Mouse (Mus musculus) left cerebral cortex, postnatal 36 days (tissue): ENCODE results near the gene Cyyr1. TPM values are rescaled to one million over a fixed set of nuclear protein-coding genes. Genes with fewer than 3 reads are reported as not detected.

ENCODE experiments used
- DNase-seq, 2 experiments: peaks; one replicate each; pipeline ENCODE4 v3.0.0; 2021 to 2022; ENCODE audit warnings: low spot score in 2 of 2, mixed read lengths in 1 of 2
- intact Hi-C: fragments of 180-260 bp; cut with DNase I; formaldehyde crosslinking; loops from one replicate; pipeline ENCODE4 v1.15.1; 2025
- total RNA-seq, 2 experiments: library from RNA; stranded (reverse); gene quantifications; 2 replicates each; pipeline ENCODE4 v1.2.3; 2021

Cyyr1 gene
- total RNA-seq, 2 experiments from 2014 or later = 3.8 to 5.3 TPM

- intact Hi-C loops = no loop called here
- no peak for DNase-seq
Observed at GRCm38 (mm10) chr16:85484557-85484956, 68.6 kb downstream of the Cyyr1 start.

GRCm38 (mm10) chr16:85474552-85475071 is 78.6 kb downstream of the Cyyr1 start:
- DNase-seq = no peak
- intact Hi-C loops = no loop called here

- no peak for DNase-seq
- intact Hi-C loops = no loop called here
Observed at GRCm38 (mm10) chr16:85470057-85470456, 83.1 kb downstream of the Cyyr1 start.

GRCm38 (mm10) chr16:85455043-85455442 is 98.2 kb downstream of the Cyyr1 start:
- intact Hi-C loops = no loop called here
- DNase-seq = no peak

- intact Hi-C loops = no loop called here
- no peak for DNase-seq
Observed at GRCm38 (mm10) chr16:85446306-85446705, 106.9 kb downstream of the Cyyr1 start.

GRCm38 (mm10) chr16:85445801-85446200 is 107.4 kb downstream of the Cyyr1 start:
- no peak for DNase-seq
- intact Hi-C loops = no loop called here

GRCm38 (mm10) chr16:85435427-85435826 is 117.8 kb downstream of the Cyyr1 start:
- peak; percentile 14 to 15 for DNase-seq
- intact Hi-C loops = no loop called here

GRCm38 (mm10) chr16:85429173-85429572 is 124.0 kb downstream of the Cyyr1 start:
- DNase-seq = no peak
- intact Hi-C loops = no loop called here

- intact Hi-C loops = no loop called here
- DNase-seq = no peak
Observed at GRCm38 (mm10) chr16:85422889-85423288, 130.3 kb downstream of the Cyyr1 start.

GRCm38 (mm10) chr16:85415415-85415814 is 137.8 kb downstream of the Cyyr1 start:
- no peak for DNase-seq

GRCm38 (mm10) chr16:85393430-85393948 is 159.7 kb downstream of the Cyyr1 start:
- intact Hi-C loops = no loop called here
- DNase-seq = no peak

More at GRCm38 (mm10) chr16:85415415-85415814, 137.8 kb downstream of the Cyyr1 start:
- intact Hi-C loops = no loop called here

GRCm38 (mm10) chr16:85386801-85387200 is 166.4 kb downstream of the Cyyr1 start:
- DNase-seq = no peak
- intact Hi-C loops = no loop called here

Other genes starting within 250 kb of the Cyyr1 start
- 10 to 100 TPM in 1 of 2 experiments, 1 to 10 TPM in 1; 8.8 to 10.3 TPM for gene Adamts1, start 249.7 kb upstream of the Cyyr1 start, total RNA-seq